Mouse (Mus musculus) kidney, adult 9 months (tissue): ENCODE results near the gene Irgm2.

Experiments
- DNase-seq: peaks from one replicate; pipeline ENCODE4 v3.0.0; 2022

Irgm2 gene

GRCm38 (mm10) chr11:58263516-58263915, 64.1 kb downstream of the Irgm2 start:
- no peak for DNase-seq

- no peak for DNase-seq
Observed at GRCm38 (mm10) chr11:58264546-58264945, 65.1 kb downstream of the Irgm2 start.

- DNase-seq = no peak
Observed at GRCm38 (mm10) chr11:58268285-58268684, 68.9 kb downstream of the Irgm2 start.
